Mouse (Mus musculus): Measurements from ENCODE around the gene Rpl22l1. TPM values are rescaled to one million over a fixed set of nuclear protein-coding genes. Genes with fewer than 3 reads are reported as not detected.
"Not testable (repeated sequence)": the region's sequence is repeated elsewhere in the genome, so short reads cannot be mapped to it uniquely, and the experiment has no call there.

Rpl22l1 gene
- total RNA-seq, 4 experiments from 2014 or later: 203 to 235 (median 213) TPM

DNA sequence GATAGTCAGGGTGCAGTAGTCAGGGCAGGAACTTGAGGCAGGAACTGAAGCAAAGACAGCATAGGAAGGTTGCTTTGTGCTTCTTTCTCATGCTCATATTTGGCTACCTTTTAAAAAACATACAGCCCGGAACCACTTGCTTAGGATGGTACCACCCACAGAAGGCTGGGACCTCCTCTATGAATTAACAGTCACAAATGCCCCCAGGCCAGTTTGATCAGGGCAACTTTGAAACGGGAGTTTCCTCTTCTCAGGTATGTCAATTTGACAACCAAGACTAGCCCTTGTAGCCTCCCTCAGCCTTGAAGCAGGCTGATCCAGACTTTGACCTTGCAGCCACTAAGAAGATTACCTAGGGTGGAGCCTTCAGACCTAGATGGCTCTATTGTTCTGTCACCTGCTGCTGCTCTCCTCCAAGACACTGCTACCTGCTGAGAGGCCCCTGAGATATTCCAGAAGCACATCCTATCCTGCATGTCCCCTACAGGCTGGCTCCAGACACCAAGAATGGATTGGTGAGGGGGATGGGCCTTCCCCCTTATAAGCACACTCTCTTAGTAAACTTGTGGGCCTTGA is 31.6 kb downstream of the Rpl22l1 start:
- no peak for DNase-seq (ENCODE audit: low spot score in 2 of 2)

GRCm38 (mm10) chr3:28841886-28842649 is 36.8 kb downstream of the Rpl22l1 start:
- DNase-seq (ENCODE audit: low spot score in 2 of 2): no peak

DNA sequence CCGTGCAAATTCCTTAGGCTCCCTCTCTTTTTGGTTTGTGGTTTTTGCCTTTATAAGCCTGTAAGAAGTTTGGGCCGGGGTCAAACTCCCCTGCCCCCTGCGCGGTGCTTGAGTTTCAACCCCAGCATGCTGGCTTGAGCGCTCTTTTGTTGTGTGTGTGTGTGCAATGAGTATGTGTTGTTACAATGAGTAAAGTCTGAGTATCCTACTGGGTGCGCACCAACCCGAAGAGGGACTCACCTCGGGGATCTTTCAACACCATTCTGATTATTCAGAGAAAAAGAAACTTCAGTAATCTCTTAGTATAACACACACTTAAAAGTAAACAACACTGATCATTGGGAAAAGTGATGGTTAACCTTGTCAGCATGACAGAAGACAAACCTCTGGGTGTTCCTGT is 38.0 kb downstream of the Rpl22l1 start:
- no peak for DNase-seq (ENCODE audit: low spot score in 2 of 2)

DNA sequence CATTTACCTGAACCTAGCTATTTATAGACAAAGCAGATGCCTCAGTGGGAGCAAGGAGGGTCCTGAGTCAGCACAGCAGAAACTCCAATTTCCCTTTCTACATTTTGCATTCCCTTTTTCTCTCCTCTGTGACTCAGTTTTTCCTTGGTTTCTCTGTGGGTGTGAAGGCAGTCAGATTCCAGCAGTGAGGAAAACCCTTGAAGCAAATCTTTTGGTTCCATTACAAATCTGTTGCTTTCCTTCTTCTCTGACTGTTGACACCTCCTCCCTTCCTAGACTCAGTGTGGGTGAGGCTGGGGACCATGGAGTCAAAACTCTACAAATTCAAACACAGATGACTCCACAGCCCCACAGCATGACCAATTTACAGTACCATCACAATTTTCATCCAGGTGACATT is 41.9 kb downstream of the Rpl22l1 start:
- peak in 1 of 2 experiments; percentile 6 for DNase-seq (ENCODE audit: low spot score in 2 of 2)

GRCm38 (mm10) chr3:28852174-28852573 is 46.9 kb downstream of the Rpl22l1 start:
- DNase-seq (ENCODE audit: low spot score in 2 of 2): not testable (repeated sequence)

Other genes with a start within 250 kb of the Rpl22l1 start
- not detected for gene Slc2a2, start 107.5 kb upstream of the Rpl22l1 start, total RNA-seq (2022)
- 10 to 100 TPM; 34.7 to 41.4 (median 39.1) TPM for gene Eif5a2, start 24.2 kb upstream of the Rpl22l1 start, total RNA-seq (2022)
- gene Gm1527, start 87.2 kb downstream of the Rpl22l1 start, total RNA-seq (2022): not detected